Mouse (Mus musculus): Measurements from ENCODE around the gene Olfr788. TPM values are rescaled to one million over a fixed set of nuclear protein-coding genes. Genes with fewer than 3 reads are reported as not detected.

The Olfr788 gene
- polyA plus RNA-seq (2014; fragmentation: Nextera tagmentation; extraction: Ambion mirVana): not detected in 2 replicates

DNA sequence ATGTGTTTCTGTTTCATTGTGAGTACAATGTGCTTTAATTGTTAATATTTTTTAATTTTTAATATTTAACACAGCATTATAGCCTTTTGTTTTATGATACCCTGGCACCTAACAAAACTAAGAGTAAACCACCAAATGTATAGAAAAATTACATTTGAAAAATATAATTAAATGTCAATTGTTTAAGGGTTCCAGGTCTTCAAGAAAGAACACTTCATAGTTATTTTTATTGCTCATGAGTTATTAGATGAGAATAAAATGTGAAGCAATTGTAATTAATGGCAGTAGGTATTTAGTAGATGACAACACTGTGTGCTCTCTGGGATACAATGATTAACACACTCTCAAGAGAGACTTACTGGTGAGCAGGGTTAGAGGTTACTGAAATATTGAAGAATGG, at the start of gene Olfr788:
Olfr788 (plus strand) TSS at position 301 of the 400 bp plus-strand sequence.
- Histone ChIP-seq H3K27me3 (ENCODE audit: control insufficient read depth, insufficient read depth, low read length) (no peaks in the 10 kb centered on the region), H3K9me3 (replicated peaks; ENCODE audit: control insufficient read depth, low read length) (no peaks in the 10 kb centered on the region), H3K4me1 (ENCODE audit: control insufficient read depth, insufficient read depth, low read length) (no peaks in the 10 kb centered on the region), H3K36me3 (ENCODE audit: control insufficient read depth, insufficient read depth, low read length) (no peaks in the 10 kb centered on the region), H3K4me2 (no peak within 1 kb of the TSS), H3K27ac (ENCODE audit: low read depth, low read length) (no peak within 1 kb of the TSS), H3K4me3 (ENCODE audit: low read depth, low read length) (no peak within 1 kb of the TSS), H3K9ac (ENCODE audit: low read depth, low read length) (no peak within 1 kb of the TSS)
- no peak for ATAC-seq (replicated peaks; ENCODE audit: insufficient number of reproducible peaks, low FRiP score, low TSS enrichment)

DNA sequence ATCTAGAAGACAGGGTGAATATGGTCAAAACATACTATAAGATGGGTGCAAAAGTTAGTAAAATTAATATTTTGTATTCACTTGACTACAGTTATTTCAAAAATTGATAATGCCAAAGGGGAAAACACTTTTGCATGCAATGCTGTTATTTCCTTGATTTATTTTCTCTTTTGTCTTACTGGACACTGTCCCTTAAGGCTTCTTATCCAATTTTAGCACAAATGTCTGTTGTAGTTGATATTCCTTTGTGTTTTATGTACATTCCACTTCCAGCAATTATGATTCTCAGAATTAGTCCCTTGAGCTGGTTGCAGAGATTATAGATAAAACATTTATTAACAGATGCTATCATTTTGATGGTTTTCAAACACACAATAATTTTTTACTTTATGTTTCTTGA, 43.8 kb upstream of the Olfr788 start, which contains the start of gene Olfr786:
Olfr786 (plus strand) TSS at position 301 of the 400 bp plus-strand sequence.
- Histone ChIP-seq H3K36me3 (ENCODE audit: control insufficient read depth, insufficient read depth, low read length) (no peaks in the 10 kb centered on the region), H3K9ac (ENCODE audit: low read depth, low read length) (no peak within 1 kb of the TSS), H3K4me3 (ENCODE audit: low read depth, low read length) (no peak within 1 kb of the TSS), H3K27ac (ENCODE audit: low read depth, low read length) (no peak within 1 kb of the TSS), H3K27me3 (ENCODE audit: control insufficient read depth, insufficient read depth, low read length) (no peaks in the 10 kb centered on the region), H3K4me1 (ENCODE audit: control insufficient read depth, insufficient read depth, low read length) (no peaks in the 10 kb centered on the region), H3K9me3 (replicated peaks; ENCODE audit: control insufficient read depth, low read length) (no peaks in the 10 kb centered on the region), H3K4me2 (no peak within 1 kb of the TSS)
- no peak for ATAC-seq (replicated peaks; ENCODE audit: insufficient number of reproducible peaks, low FRiP score, low TSS enrichment)

DNA sequence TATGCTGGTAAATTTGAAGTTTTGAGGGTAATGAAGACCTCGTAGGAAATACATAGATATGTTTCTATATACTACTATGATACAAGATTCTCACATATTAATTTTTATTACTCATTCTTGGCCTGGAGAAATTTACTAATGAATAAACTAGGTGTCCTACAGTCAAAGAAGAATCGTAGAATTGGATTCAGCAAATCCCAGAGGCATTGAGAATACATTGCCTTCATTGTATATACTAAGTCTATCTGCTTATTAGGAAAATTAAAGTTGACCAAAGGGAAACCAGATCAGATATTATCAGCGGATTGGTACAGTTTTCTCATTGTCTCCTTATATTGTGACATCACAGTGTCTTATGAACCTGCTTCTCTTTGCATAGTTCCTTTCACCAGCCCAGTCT, 9.2 kb upstream of the Olfr788 start, which contains the start of gene Olfr787:
Olfr787 (plus strand) TSS at position 301 of the 400 bp plus-strand sequence.
- H3K4me3 ChIP-seq (ENCODE audit: low read depth, low read length): no peak within 1 kb of the TSS
- no peaks in the 10 kb centered on the region for H3K9me3 ChIP-seq (replicated peaks; ENCODE audit: control insufficient read depth, low read length)
- no peaks in the 10 kb centered on the region for H3K27me3 ChIP-seq (ENCODE audit: control insufficient read depth, insufficient read depth, low read length)
- H3K4me1 ChIP-seq (ENCODE audit: control insufficient read depth, insufficient read depth, low read length): no peaks in the 10 kb centered on the region
- no peaks in the 10 kb centered on the region for H3K36me3 ChIP-seq (ENCODE audit: control insufficient read depth, insufficient read depth, low read length)
- no peak within 1 kb of the TSS for H3K4me2 ChIP-seq
- no peak within 1 kb of the TSS for H3K27ac ChIP-seq (ENCODE audit: low read depth, low read length)
- no peak within 1 kb of the TSS for H3K9ac ChIP-seq (ENCODE audit: low read depth, low read length)
- no peak for ATAC-seq (replicated peaks; ENCODE audit: insufficient number of reproducible peaks, low FRiP score, low TSS enrichment)
- WGBS (ENCODE audit: insufficient replicate concordance): 69% methylated on average over 3 of the region's 3 CpGs

DNA sequence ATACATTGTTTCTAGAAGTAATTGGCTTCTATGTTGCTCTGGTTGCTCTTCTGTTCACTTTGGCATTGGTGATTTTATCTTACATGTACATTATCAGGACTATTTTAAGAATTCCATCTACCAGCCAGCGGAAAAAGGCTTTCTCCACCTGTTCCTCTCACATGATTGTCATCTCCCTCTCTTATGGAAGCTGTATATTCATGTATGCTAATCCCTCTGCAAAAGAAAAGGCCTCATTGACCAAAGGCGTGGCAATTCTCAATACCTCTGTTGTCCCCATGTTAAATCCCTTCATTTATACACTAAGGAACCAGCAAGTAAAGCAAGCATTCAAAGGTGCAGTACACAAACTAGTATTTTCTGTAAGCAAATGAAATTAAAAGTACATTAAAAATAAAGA, 2.5 kb downstream of the Olfr788 start:
- 54% methylated on average over 2 of the region's 2 CpGs for WGBS (ENCODE audit: insufficient replicate concordance)
- H3K4me3 ChIP-seq (ENCODE audit: low read depth, low read length): no peak overlapping the region
- no peaks in the 10 kb centered on the region for H3K4me1 ChIP-seq (ENCODE audit: control insufficient read depth, insufficient read depth, low read length)
- no peaks in the 10 kb centered on the region for H3K36me3 ChIP-seq (ENCODE audit: control insufficient read depth, insufficient read depth, low read length)
- no peak overlapping the region for H3K9ac ChIP-seq (ENCODE audit: low read depth, low read length)
- H3K9me3 ChIP-seq (replicated peaks; ENCODE audit: control insufficient read depth, low read length): no peaks in the 10 kb centered on the region
- no peak overlapping the region for H3K27ac ChIP-seq (ENCODE audit: low read depth, low read length)
- ATAC-seq (replicated peaks; ENCODE audit: insufficient number of reproducible peaks, low FRiP score, low TSS enrichment): no peak
- no peaks in the 10 kb centered on the region for H3K27me3 ChIP-seq (ENCODE audit: control insufficient read depth, insufficient read depth, low read length)
- H3K4me2 ChIP-seq: no peak overlapping the region

DNA sequence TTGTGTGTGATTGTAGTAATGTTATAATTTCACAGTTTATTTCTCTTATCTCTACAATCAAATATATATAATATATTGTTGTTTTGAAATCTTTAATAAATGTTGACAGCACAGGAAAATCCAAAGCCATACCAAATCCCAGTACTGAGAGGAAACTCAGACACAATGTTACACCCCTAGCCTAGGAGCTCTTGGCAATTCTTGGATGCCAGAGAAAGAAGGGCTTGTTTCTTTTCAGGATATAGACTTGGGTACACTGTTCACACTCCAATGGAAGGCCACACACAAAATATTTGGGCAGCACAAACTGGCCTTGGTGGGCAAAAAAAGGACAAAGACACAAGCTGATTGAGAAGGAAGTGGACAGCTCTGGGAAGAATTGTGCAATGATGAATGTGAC, 2.9 kb downstream of the Olfr788 start:
- Histone ChIP-seq H3K36me3 (ENCODE audit: control insufficient read depth, insufficient read depth, low read length) (no peaks in the 10 kb centered on the region), H3K4me1 (ENCODE audit: control insufficient read depth, insufficient read depth, low read length) (no peaks in the 10 kb centered on the region), H3K27me3 (ENCODE audit: control insufficient read depth, insufficient read depth, low read length) (no peaks in the 10 kb centered on the region), H3K27ac (ENCODE audit: low read depth, low read length) (no peak overlapping the region), H3K4me3 (ENCODE audit: low read depth, low read length) (no peak overlapping the region), H3K4me2 (no peak overlapping the region), H3K9ac (ENCODE audit: low read depth, low read length) (no peak overlapping the region), H3K9me3 (replicated peaks; ENCODE audit: control insufficient read depth, low read length) (no peaks in the 10 kb centered on the region)
- ATAC-seq (replicated peaks; ENCODE audit: insufficient number of reproducible peaks, low FRiP score, low TSS enrichment): no peak

DNA sequence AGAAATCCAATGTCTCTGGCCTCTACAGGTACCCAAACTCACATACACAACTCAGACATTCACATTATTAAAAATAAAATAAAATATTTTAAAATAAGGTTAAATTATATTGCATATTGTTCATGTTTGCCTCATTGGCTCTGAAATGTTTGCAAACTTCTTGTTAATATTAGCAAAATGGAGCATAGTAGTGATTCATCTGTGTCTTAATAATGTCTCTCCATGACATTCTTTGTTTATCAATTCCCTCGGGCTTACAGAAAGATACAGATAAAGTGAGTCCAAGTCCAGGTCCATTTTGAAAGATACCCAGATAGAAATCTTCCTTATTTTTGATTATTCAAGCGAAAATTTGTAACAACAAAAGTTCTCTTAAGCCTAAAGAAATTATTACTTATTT, 13.7 kb downstream of the Olfr788 start, which contains the start of gene Olfr789:
Olfr789 (plus strand) TSS at position 301 of the 400 bp plus-strand sequence.
- Histone ChIP-seq H3K27me3 (ENCODE audit: control insufficient read depth, insufficient read depth, low read length) (no peaks in the 10 kb centered on the region), H3K4me2 (no peak within 1 kb of the TSS), H3K27ac (ENCODE audit: low read depth, low read length) (no peak within 1 kb of the TSS), H3K9me3 (replicated peaks; ENCODE audit: control insufficient read depth, low read length) (no peaks in the 10 kb centered on the region), H3K4me3 (ENCODE audit: low read depth, low read length) (no peak within 1 kb of the TSS), H3K9ac (ENCODE audit: low read depth, low read length) (no peak within 1 kb of the TSS), H3K4me1 (ENCODE audit: control insufficient read depth, insufficient read depth, low read length) (no peaks in the 10 kb centered on the region), H3K36me3 (ENCODE audit: control insufficient read depth, insufficient read depth, low read length) (no peaks in the 10 kb centered on the region)
- ATAC-seq (replicated peaks; ENCODE audit: insufficient number of reproducible peaks, low FRiP score, low TSS enrichment): no peak
- 48% methylated on average over 2 of the region's 2 CpGs for WGBS (ENCODE audit: insufficient replicate concordance)

DNA sequence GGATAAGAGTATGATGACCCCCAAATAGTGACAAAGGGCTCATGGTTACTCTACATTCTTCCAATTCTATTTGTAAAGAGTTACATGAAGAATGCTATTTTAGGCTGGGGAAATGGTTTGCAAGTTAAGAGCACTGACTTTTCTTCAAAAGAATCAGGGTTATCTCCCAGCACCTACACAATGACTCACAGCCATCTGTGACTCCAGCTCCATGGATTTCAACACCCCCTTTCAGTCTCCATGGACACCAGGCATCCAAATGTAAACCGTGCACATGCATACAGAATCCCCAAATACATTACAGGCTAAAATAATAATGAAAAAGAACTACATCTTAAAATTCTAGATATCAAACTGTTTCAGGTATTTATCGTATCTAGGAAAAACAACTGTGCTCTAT, 19.3 kb downstream of the Olfr788 start:
- Histone ChIP-seq H3K27ac (ENCODE audit: low read depth, low read length) (no peak overlapping the region), H3K9ac (ENCODE audit: low read depth, low read length) (no peak overlapping the region), H3K4me1 (ENCODE audit: control insufficient read depth, insufficient read depth, low read length) (no peaks in the 10 kb centered on the region), H3K27me3 (ENCODE audit: control insufficient read depth, insufficient read depth, low read length) (no peaks in the 10 kb centered on the region), H3K9me3 (replicated peaks; ENCODE audit: control insufficient read depth, low read length) (no peaks in the 10 kb centered on the region), H3K36me3 (ENCODE audit: control insufficient read depth, insufficient read depth, low read length) (no peaks in the 10 kb centered on the region), H3K4me2 (no peak overlapping the region), H3K4me3 (ENCODE audit: low read depth, low read length) (no peak overlapping the region)
- 66% methylated on average over 2 of the region's 2 CpGs for WGBS (ENCODE audit: insufficient replicate concordance)
- ATAC-seq (replicated peaks; ENCODE audit: insufficient number of reproducible peaks, low FRiP score, low TSS enrichment): no peak

DNA sequence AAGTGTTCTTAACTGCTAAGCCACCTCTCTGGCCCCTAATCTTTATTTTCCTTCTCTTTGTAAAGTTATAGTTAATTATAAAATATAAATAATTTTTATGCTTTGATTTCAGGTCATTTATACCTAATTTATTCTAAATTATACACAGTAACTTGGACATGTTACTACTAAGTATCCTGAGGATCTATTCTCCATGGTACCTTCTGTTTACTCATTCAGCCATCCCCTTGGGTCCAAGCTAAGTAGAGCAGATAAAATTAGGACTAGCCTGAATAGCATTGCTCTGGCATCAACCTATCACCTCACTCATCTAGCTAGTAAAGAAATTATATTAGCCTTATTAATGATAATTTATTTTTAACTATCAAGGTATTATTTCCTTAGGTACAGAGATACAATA, 27.4 kb downstream of the Olfr788 start, which contains the start of gene Olfr790:
Olfr790 (plus strand) TSS at position 301 of the 400 bp plus-strand sequence.
- H3K9ac ChIP-seq (ENCODE audit: low read depth, low read length): no peak within 1 kb of the TSS
- no peak within 1 kb of the TSS for H3K27ac ChIP-seq (ENCODE audit: low read depth, low read length)
- no peak for ATAC-seq (replicated peaks; ENCODE audit: insufficient number of reproducible peaks, low FRiP score, low TSS enrichment)
- no peak within 1 kb of the TSS for H3K4me2 ChIP-seq
- no peak within 1 kb of the TSS for H3K4me3 ChIP-seq (ENCODE audit: low read depth, low read length)
- H3K36me3 ChIP-seq (ENCODE audit: control insufficient read depth, insufficient read depth, low read length): no peaks in the 10 kb centered on the region
- no peaks in the 10 kb centered on the region for H3K9me3 ChIP-seq (replicated peaks; ENCODE audit: control insufficient read depth, low read length)
- no peaks in the 10 kb centered on the region for H3K4me1 ChIP-seq (ENCODE audit: control insufficient read depth, insufficient read depth, low read length)
- H3K27me3 ChIP-seq (ENCODE audit: control insufficient read depth, insufficient read depth, low read length): no peaks in the 10 kb centered on the region

DNA sequence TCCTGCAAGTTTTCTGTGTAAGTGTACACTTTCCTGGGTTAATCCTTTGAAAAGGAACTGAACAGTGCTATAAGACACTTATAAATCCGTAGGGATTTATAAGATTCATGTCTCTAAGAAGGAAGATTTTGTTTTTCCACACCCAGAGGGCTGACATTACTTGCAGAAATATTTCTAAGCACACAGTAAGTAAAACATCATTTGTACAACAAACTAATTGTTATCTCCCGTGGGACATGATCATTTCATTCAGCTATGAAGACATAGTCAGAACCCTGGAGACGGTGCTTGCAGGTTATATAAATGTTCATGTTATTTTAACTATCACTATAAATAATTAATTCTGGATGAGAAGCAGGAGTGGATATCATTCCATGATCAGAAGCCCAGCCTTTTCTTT, 50.7 kb downstream of the Olfr788 start, which contains the start of gene Olfr791:
Olfr791 (plus strand) TSS at position 301 of the 400 bp plus-strand sequence.
- no peak within 1 kb of the TSS for H3K27ac ChIP-seq (ENCODE audit: low read depth, low read length)
- no peaks in the 10 kb centered on the region for H3K36me3 ChIP-seq (ENCODE audit: control insufficient read depth, insufficient read depth, low read length)
- no peaks in the 10 kb centered on the region for H3K9me3 ChIP-seq (replicated peaks; ENCODE audit: control insufficient read depth, low read length)
- 58% methylated on average over 3 of the region's 3 CpGs for WGBS (ENCODE audit: insufficient replicate concordance)
- no peaks in the 10 kb centered on the region for H3K4me1 ChIP-seq (ENCODE audit: control insufficient read depth, insufficient read depth, low read length)
- H3K4me2 ChIP-seq: no peak within 1 kb of the TSS
- no peaks in the 10 kb centered on the region for H3K27me3 ChIP-seq (ENCODE audit: control insufficient read depth, insufficient read depth, low read length)
- no peak within 1 kb of the TSS for H3K4me3 ChIP-seq (ENCODE audit: low read depth, low read length)
- ATAC-seq (replicated peaks; ENCODE audit: insufficient number of reproducible peaks, low FRiP score, low TSS enrichment): no peak
- H3K9ac ChIP-seq (ENCODE audit: low read depth, low read length): no peak within 1 kb of the TSS
